Mouse (Mus musculus) forebrain, embryonic 10.5 days (tissue): ENCODE measurements around the gene Zbtb18. TPM values are rescaled to one million over a fixed set of nuclear protein-coding genes. Genes with fewer than 3 reads are reported as not detected.

Experiments used
- DNase-seq: peaks from one replicate; pipeline ENCODE4 v3.0.0-alpha.2; 2017; ENCODE audit warnings: low spot score; ENCODE audit errors: extremely low spot score
- H3K27ac ChIP-seq: fragments of 300-500 bp; sonication (generic); 2 replicates; pipeline ENCODE4 v1.5.1; 2016; ENCODE audit warnings: mild to moderate bottlenecking
- H3K27me3 ChIP-seq: fragments of 300-500 bp; sonication (generic); 2 replicates; pipeline ENCODE4 v1.6.1; 2016; ENCODE audit warnings: mild to moderate bottlenecking; ENCODE audit not compliant: poor library complexity, severe bottlenecking
- H3K36me3 ChIP-seq: fragments of 300-500 bp; sonication (generic); replicated peaks from 2 replicates; pipeline ENCODE4 v1.6.1; 2016; ENCODE audit warnings: mild to moderate bottlenecking, moderate library complexity
- H3K4me1 ChIP-seq: fragments of 300-500 bp; sonication (generic); 2 replicates; pipeline ENCODE4 v1.6.1; 2016
- H3K4me3 ChIP-seq: fragments of 300-500 bp; sonication (generic); 2 replicates; pipeline ENCODE4 v1.5.1; 2016; ENCODE audit warnings: mild to moderate bottlenecking, moderate library complexity
- H3K9me3 ChIP-seq: fragments of 300-500 bp; sonication (generic); 2 replicates; pipeline ENCODE4 v1.6.1; 2016; ENCODE audit warnings: mild to moderate bottlenecking, moderate library complexity
- WGBS: fragments of 180-500 bp; shearing (Covaris S2); methylation state at CpG from one replicate; pipeline ENCODE4 v1.1.7; 2016; 5-methylcytosine and 5-hydroxymethylcytosine counted together
- polyA plus RNA-seq: library from polyadenylated mRNA; unstranded; fragments of >200 nt; fragmentation: Nextera tagmentation; extraction: Ambion mirVana; gene quantifications from 2 replicates; pipeline ENCODE4 v1.2.1, GENCODE M21; 2016

Zbtb18 gene
- polyA plus RNA-seq, 1 experiment from 2014 or later = 3.0 TPM

DNA sequence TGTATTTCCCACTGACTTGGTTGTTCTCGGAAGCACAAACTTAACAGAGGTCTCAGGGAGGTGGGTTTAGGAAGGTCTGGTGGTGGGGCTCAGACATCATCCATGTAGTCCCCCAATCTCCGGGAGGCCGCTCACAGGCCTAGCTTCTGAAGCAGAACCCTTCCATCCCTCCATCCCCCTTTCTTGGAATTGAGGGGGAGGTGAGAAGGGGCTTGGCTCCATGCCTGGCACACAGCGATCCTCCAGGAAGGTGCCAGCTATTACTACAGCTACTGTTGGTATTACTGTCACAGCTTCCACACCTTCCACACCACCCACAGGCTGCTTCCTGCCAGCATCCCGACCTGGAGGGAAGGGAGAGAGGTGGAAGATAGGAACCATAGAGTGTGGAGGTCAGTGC lies 26.3 kb downstream of the Zbtb18 start:
- H3K4me3 ChIP-seq = no peak overlapping the region
- no peak overlapping the region for H3K27ac ChIP-seq
- peaks cover 4% of the 10 kb centered on the region; the same call in 1 of the 2 replicates for H3K9me3 ChIP-seq
- no peak for DNase-seq
- no peaks in the 10 kb centered on the region for H3K27me3 ChIP-seq
- WGBS = 90% methylated on average over 5 of the region's 5 CpGs
- H3K4me1 ChIP-seq = no peaks in the 10 kb centered on the region
- no peaks in the 10 kb centered on the region for H3K36me3 ChIP-seq

DNA sequence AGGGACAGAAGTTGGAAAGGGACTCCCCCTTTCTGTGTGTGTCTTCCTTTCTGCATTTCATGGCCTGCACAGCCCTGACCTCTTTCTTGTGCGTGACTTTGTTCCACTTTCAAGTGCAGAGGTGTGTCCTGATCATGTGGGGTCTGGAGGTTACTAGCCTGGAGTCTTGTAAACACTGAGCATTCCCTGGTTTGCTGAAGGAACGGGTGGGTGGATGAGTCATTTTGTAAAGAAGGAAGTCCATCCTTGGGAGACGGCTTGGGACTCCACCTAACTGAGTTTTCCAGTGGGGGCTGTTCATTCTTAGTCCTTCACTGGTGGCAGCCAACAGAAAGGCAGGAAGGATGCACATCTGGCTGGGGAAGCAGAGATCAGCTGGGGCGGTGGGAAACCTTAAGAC lies 27.9 kb downstream of the Zbtb18 start:
- Histone ChIP-seq H3K36me3 (no peaks in the 10 kb centered on the region), H3K4me3 (no peak overlapping the region), H3K27ac (no peak overlapping the region), H3K27me3 (no peaks in the 10 kb centered on the region), H3K4me1 (no peaks in the 10 kb centered on the region), H3K9me3 (no peaks in the 10 kb centered on the region)
- no peak for DNase-seq
- WGBS = 78% methylated on average over 4 of the region's 4 CpGs

DNA sequence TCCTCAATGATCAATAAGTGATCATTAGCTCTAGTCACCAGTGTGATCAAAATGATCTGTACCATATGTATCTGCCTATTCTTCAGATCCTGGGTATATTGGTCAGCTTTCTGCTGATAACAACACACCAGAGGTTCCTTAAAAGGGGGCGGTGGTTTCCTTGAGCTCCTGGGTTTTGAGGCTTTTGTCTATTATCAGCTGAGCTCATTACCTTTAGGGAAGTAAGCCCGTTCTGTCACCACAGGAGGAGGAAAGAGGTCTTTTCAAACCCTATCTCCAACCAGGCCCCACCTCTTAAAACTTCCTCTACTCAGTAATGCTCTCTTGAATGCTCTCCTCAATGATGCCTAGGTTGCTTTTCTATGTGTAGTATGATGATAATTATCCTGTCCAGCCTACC lies 28.8 kb downstream of the Zbtb18 start:
- Histone ChIP-seq H3K27ac (no peak overlapping the region), H3K36me3 (no peaks in the 10 kb centered on the region), H3K9me3 (no peaks in the 10 kb centered on the region), H3K27me3 (no peaks in the 10 kb centered on the region), H3K4me3 (no peak overlapping the region), H3K4me1 (no peaks in the 10 kb centered on the region)
- DNase-seq = no peak
- WGBS = 66% methylated on average over 2 of the region's 2 CpGs

DNA sequence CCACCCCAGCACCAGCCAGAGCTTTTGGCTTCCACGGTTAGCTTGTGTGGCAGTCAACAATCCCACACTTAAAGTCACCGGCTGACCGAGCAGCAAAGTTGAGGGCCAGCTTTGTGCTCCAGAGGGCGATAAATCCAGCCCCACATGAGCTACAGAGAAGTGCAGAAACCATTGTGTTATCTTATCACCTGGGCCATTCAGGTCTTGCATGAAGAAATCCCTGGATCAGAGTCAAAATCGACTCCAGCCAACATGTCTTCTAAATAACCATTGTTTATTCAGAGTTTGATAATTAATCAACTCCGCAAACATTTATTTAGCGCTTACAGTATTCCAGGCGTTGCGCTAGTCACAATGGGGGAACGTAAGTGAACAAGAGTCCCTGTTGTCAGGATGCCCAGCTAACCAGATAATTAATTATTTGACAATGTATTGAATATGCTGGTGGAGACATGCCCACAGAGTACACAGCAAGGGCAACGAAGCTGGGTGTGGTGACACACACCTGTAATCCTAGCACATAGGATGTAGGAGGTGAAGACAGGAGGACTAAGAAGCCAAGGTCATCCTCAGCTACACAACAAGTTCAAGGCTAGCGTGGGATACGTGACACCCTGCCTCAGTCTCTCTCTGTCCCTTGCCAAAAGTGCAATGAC lies 33.5 kb downstream of the Zbtb18 start:
- DNase-seq = no peak
- Histone ChIP-seq H3K27ac (no peak overlapping the region), H3K4me3 (no peak overlapping the region), H3K36me3 (no peaks in the 10 kb centered on the region), H3K27me3 (no peaks in the 10 kb centered on the region), H3K9me3 (no peaks in the 10 kb centered on the region), H3K4me1 (no peaks in the 10 kb centered on the region)
- 90% methylated on average over 13 of the region's 13 CpGs for WGBS

DNA sequence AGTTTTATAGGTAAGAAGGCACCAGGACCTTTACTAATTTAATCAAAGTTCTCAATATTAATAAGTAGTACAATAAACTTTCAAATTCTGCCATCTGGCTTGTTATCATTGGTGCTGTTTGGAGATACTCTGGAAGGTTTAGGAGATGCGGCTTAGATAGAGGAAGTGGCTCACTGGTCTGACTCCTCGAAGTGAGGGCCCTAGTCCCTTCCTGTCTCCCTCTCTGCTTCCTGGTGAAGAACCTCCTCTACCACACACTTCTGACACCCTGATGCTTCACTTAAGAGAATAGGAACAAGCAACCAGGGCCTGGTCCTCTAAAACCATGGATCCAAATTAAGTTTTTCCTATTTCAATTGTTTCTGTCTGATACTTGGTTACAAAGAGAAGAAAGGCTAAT lies 36.4 kb downstream of the Zbtb18 start:
- no peak overlapping the region for H3K27ac ChIP-seq
- no peaks in the 10 kb centered on the region for H3K4me1 ChIP-seq
- WGBS = 84% methylated on average over 2 of the region's 2 CpGs
- DNase-seq = no peak
- H3K36me3 ChIP-seq = no peaks in the 10 kb centered on the region
- no peak overlapping the region for H3K4me3 ChIP-seq
- no peaks in the 10 kb centered on the region for H3K9me3 ChIP-seq
- H3K27me3 ChIP-seq = no peaks in the 10 kb centered on the region

DNA sequence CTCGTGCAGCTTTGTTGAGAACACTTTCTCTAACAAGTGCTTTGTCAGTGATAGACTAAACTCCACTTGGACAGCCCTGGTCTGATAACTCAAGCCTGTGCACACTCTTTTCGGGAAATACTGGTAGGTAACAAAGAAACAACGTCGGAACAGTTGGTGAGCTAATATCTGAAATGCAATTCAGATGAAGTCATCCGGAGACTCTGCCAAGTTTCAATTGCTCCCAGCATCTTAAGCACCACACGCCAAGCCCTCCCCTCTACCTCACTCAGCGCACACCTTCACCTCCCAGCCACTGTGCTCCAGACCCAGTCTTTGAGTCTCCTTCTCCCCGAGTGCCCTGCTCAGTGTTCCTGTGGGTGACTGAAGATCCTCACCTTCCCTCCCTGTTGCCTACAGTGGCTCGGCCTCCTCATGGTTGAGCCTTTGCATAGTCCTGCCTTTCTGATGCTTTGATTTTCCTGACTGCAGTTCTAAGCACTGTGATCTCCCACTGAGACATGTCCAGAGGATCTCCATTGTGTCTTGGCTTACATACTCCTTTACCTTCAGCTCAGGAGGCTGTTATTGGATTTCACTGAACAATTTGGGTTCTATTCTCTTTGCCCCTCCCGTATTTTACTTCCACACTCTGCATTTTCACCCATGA lies 37.3 kb downstream of the Zbtb18 start:
- H3K4me1 ChIP-seq = peaks cover 6% of the 10 kb centered on the region
- H3K9me3 ChIP-seq = no peaks in the 10 kb centered on the region
- H3K4me3 ChIP-seq = no peak overlapping the region
- no peak overlapping the region for H3K27ac ChIP-seq
- no peaks in the 10 kb centered on the region for H3K36me3 ChIP-seq
- DNase-seq = no peak
- 84% methylated on average over 10 of the region's 10 CpGs for WGBS
- H3K27me3 ChIP-seq = no peaks in the 10 kb centered on the region

DNA sequence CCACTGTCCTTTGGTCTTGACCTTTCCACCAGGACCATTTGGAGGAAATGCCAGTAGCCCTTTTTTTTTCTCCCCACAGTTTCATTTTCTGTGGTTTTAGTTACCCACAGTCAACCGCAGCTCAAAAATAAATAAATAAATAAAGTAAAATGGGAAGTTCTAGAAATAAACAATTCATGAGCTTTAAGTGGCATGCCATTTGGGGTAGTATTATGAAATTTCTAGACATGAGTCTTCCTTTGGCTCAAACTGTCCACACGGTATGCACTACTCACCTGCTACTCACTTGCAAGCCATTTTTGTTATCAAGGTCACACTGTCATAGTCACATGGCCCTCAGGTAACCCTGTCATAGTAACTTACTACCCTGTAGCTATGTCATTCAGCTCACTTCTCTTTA lies 41.5 kb downstream of the Zbtb18 start:
- Histone ChIP-seq H3K9me3 (no peaks in the 10 kb centered on the region), H3K27me3 (no peaks in the 10 kb centered on the region), H3K4me1 (peaks cover 15% of the 10 kb centered on the region), H3K36me3 (no peaks in the 10 kb centered on the region), H3K27ac (no peak overlapping the region), H3K4me3 (no peak overlapping the region)
- no peak for DNase-seq
- 94% methylated on average over 2 of the region's 2 CpGs for WGBS

DNA sequence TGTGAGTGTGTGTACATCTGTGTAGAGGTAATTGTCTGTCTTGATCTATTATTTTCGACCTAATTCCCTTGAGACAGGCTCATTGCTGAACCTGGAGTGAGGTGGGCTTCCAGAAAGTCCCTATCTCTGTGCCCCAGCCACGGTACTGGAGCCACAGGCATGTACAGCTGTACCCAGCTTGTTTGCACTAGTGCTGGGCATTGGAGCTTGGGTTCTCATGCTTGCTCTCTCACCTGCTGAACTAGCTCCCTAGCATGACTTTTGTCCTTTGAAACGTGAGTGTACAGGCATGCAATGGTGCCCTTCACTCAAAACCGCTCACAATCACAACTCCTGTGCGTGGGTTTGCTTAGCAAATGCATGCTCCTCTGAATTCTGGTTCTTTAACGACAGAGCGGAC lies 42.1 kb downstream of the Zbtb18 start:
- Histone ChIP-seq H3K4me1 (peaks cover 15% of the 10 kb centered on the region), H3K36me3 (no peaks in the 10 kb centered on the region), H3K27ac (peak overlapping the region; percentile 76), H3K9me3 (no peaks in the 10 kb centered on the region), H3K4me3 (no peak overlapping the region), H3K27me3 (no peaks in the 10 kb centered on the region)
- no peak for DNase-seq
- 56% methylated on average over 7 of the region's 7 CpGs for WGBS

DNA sequence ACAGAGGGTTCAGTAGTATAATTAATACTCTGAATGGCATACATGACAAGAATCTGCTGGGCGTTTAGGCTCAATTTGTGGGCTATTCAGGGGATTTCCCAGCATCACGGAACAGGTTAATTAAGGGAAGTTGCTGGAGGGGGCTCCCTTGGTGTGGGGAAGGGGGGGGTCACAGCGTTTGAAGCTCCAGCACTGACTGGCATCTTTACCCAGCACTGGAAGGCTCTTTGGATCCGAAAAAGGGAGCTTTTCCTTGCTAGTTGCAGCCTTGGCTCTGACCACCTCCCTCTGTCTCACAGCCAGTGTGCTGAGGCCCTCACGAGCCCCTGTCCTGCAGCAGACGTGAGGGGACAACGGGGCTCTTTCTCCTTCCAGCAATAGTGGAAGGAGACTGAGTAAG lies 42.5 kb downstream of the Zbtb18 start:
- H3K36me3 ChIP-seq = no peaks in the 10 kb centered on the region
- H3K27ac ChIP-seq = peak overlapping the region; percentile 76
- WGBS = 30% methylated on average over 7 of the region's 7 CpGs
- H3K4me1 ChIP-seq = peaks cover 15% of the 10 kb centered on the region
- no peaks in the 10 kb centered on the region for H3K27me3 ChIP-seq
- H3K4me3 ChIP-seq = no peak overlapping the region
- DNase-seq = no peak
- no peaks in the 10 kb centered on the region for H3K9me3 ChIP-seq

DNA sequence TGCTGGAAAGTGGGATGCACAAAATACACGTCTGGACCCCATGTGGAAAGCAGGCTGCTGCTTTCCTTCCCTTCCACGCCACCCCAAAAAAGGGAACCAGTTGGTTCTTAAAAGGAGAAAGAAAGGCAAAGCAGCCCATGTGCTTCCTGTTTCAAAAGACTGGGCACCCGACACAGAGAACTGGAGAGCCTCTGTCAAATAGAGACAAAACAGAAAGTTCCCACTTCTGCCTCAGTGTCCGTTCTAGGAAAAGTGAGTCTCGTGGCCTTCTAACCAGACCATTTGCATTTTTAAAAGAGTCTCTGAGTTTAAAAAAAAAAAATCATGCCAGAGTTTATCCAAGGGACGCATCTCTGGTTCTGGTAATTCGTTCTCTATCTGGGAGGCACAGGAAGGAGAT lies 47.7 kb downstream of the Zbtb18 start:
- H3K4me3 ChIP-seq = no peak overlapping the region
- 81% methylated on average over 7 of the region's 7 CpGs for WGBS
- no peaks in the 10 kb centered on the region for H3K27me3 ChIP-seq
- no peak for DNase-seq
- no peak overlapping the region for H3K27ac ChIP-seq
- H3K9me3 ChIP-seq = no peaks in the 10 kb centered on the region
- peaks cover 19% of the 10 kb centered on the region for H3K4me1 ChIP-seq
- H3K36me3 ChIP-seq = no peaks in the 10 kb centered on the region

DNA sequence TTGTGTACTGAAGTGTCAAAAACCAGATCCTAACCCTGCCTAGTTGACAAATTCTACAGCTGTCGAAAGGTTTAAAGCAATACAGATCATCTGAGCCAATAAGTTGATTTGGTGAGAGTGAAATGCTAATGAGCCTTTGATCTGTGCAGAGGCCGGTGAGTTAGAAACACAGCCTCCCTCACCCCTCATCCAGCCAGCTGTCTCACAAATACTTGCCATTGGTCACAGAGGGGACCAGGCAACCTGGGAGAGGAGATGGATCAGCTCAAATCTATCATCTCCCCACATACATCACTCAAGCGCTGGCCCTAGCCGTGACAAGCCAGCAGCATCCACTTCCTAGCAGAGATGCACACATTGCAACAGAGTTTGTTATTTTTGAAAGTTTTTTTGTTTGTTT lies 48.7 kb downstream of the Zbtb18 start:
- Histone ChIP-seq H3K36me3 (no peaks in the 10 kb centered on the region), H3K4me3 (no peak overlapping the region), H3K27ac (no peak overlapping the region; the same call in 1 of the 2 replicates), H3K9me3 (no peaks in the 10 kb centered on the region), H3K4me1 (peaks cover 20% of the 10 kb centered on the region), H3K27me3 (no peaks in the 10 kb centered on the region)
- DNase-seq = no peak
- WGBS = 65% methylated on average over 4 of the region's 4 CpGs

DNA sequence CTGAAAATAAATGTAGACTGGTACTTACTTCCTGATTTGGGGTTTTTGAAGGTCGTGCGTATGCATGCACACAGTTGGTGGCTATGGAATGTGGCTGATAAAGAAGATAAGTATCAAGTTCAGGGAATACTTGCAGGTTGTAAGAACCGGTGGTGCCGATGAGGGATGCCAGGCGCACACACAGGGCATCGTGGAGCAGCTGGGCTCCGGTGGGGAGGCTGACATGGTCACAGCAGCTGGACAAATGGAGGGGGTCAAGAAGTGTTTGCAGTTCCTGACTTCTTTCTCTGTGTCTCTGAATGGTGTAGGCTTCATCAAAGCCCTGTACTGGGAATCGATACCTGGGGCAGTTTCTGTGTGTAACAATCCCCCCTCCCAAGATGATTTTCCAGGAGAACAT lies 49.1 kb downstream of the Zbtb18 start:
- Histone ChIP-seq H3K9me3 (no peaks in the 10 kb centered on the region), H3K4me1 (peaks cover 20% of the 10 kb centered on the region), H3K36me3 (no peaks in the 10 kb centered on the region), H3K27ac (no peak overlapping the region), H3K27me3 (no peaks in the 10 kb centered on the region), H3K4me3 (no peak overlapping the region)
- no peak for DNase-seq
- 90% methylated on average over 8 of the region's 8 CpGs for WGBS

DNA sequence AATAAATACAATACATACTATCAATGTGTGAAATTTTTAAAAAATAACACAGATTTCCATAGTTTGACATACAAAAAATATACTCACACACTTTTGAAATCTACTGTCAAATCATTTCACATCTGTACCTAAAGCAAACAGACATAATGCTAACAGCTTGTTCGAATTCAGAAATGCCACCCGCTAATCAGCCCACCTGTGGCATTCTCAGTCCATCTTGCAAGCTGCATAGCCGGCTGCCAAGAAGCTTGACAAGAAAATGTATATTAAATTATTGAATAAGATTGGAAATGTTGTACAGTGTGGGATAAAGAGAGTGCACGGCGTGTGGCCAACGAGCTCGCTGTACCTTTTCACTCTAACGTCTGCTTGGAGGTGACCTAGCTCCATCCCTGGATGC lies 52.2 kb downstream of the Zbtb18 start:
- no peaks in the 10 kb centered on the region for H3K27me3 ChIP-seq
- no peak overlapping the region for H3K4me3 ChIP-seq
- no peaks in the 10 kb centered on the region for H3K36me3 ChIP-seq
- no peak overlapping the region for H3K27ac ChIP-seq
- no peak for DNase-seq
- H3K9me3 ChIP-seq = no peaks in the 10 kb centered on the region
- WGBS = 90% methylated on average over 8 of the region's 8 CpGs
- peaks cover 20% of the 10 kb centered on the region for H3K4me1 ChIP-seq
